Mouse (Mus musculus) liver, embryonic 15.5 days (tissue): ENCODE measurements at regions not wholly inside any gene's neighbourhood (a gene's known extent, or its start where the extent isn't known, plus 50 kb on each side); places are given as distances from the start of the nearest gene placed in this dataset.

ENCODE experiments used
- ATAC-seq: fragments of 200-750 bp; cut with Nextera tagmentation; 2 replicates; pipeline ENCODE4 v1.8.0; 2017; ENCODE audit warnings: moderate number of reproducible peaks, mild to moderate bottlenecking, moderate library complexity; ENCODE audit not compliant: insufficient read depth
- H3K27ac ChIP-seq: fragments of 300-500 bp; sonication (generic); replicated peaks from 2 replicates; pipeline ENCODE4 v1.5.1; 2015; ENCODE audit warnings: mild to moderate bottlenecking, inconsistent platforms
- H3K27me3 ChIP-seq: fragments of 300-500 bp; sonication (generic); 2 replicates; pipeline ENCODE4 v1.6.1; 2015; ENCODE audit warnings: mild to moderate bottlenecking, inconsistent platforms
- H3K36me3 ChIP-seq: fragments of 300-500 bp; sonication (generic); replicated peaks from 2 replicates; pipeline ENCODE4 v1.6.1; 2015; ENCODE audit warnings: moderate library complexity, mild to moderate bottlenecking, inconsistent platforms
- H3K4me1 ChIP-seq: fragments of 300-500 bp; sonication (generic); replicated peaks from 2 replicates; pipeline ENCODE4 v1.6.1; 2015; ENCODE audit warnings: inconsistent platforms
- H3K4me2 ChIP-seq: fragments of 300-500 bp; sonication (generic); 2 replicates; pipeline ENCODE4 v1.6.1; 2015; ENCODE audit warnings: moderate library complexity, mild to moderate bottlenecking, inconsistent platforms
- H3K4me3 ChIP-seq: fragments of 300-500 bp; sonication (generic); replicated peaks from 2 replicates; pipeline ENCODE4 v1.5.1; 2015; ENCODE audit warnings: mild to moderate bottlenecking, inconsistent platforms
- H3K9ac ChIP-seq: fragments of 300-500 bp; sonication (generic); 2 replicates; pipeline ENCODE4 v1.6.1; 2015; ENCODE audit warnings: moderate library complexity, mild to moderate bottlenecking, inconsistent platforms
- H3K9me3 ChIP-seq: fragments of 300-500 bp; sonication (generic); replicated peaks from 2 replicates; pipeline ENCODE4 v1.6.1; 2016; ENCODE audit warnings: inconsistent platforms
- WGBS: fragments of 180-500 bp; shearing (Covaris S2); methylation state at CpG from one replicate; pipeline ENCODE4 v1.1.7; 2015; ENCODE audit warnings: mixed read lengths; ENCODE audit not compliant: insufficient replicate concordance; 5-methylcytosine and 5-hydroxymethylcytosine counted together

DNA sequence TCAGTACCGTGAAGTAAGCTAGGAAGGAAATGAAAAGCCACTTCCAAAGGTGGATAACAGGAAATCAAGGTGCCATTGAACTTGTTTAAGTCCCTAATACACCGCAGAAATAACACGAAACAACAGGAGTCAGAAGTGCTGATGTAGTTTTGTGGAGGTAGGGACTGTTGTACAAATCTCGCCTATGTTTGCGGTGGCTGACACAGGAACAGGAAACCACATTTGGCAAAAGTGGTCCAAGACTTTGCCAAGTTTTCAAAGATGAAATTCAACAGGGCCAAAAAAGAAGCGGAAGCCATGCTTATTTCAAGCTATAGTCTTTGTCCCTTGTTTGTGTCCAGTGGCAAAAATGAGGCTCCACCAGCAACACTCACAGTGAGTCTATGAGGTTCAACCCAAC, 204.3 kb downstream of the Rpl36a-ps1 start:
- ATAC-seq, result no peak
- no peak overlapping the region for H3K27ac ChIP-seq
- H3K9me3 ChIP-seq, result no peaks in the 10 kb centered on the region
- no peak overlapping the region for H3K4me2 ChIP-seq
- no peaks in the 10 kb centered on the region for H3K4me1 ChIP-seq
- no peak overlapping the region for H3K4me3 ChIP-seq
- 42% methylated on average over 6 of the region's 6 CpGs for WGBS
- no peaks in the 10 kb centered on the region for H3K36me3 ChIP-seq
- no peak overlapping the region for H3K9ac ChIP-seq
- H3K27me3 ChIP-seq, result no peaks in the 10 kb centered on the region

- 73% methylated on average over 12 of the region's 12 CpGs for WGBS
These were observed 212.4 kb downstream of the Rpl36a-ps1 start for GRCm38 (mm10) chr14:98781711-98782110.

GRCm38 (mm10) chr14:98772080-98772479, 222.0 kb downstream of the Rpl36a-ps1 start:
- no peak for ATAC-seq
- Histone ChIP-seq H3K9ac (no peak overlapping the region), H3K4me1 (no peaks in the 10 kb centered on the region), H3K27me3 (no peaks in the 10 kb centered on the region), H3K4me2 (no peak overlapping the region), H3K9me3 (no peaks in the 10 kb centered on the region), H3K36me3 (no peaks in the 10 kb centered on the region), H3K27ac (no peak overlapping the region), H3K4me3 (no peak overlapping the region)
- WGBS, result 44% methylated on average over 4 of the region's 4 CpGs

More at GRCm38 (mm10) chr14:98781711-98782110, 212.4 kb downstream of the Rpl36a-ps1 start:
- no peaks in the 10 kb centered on the region for H3K36me3 ChIP-seq
- no peak overlapping the region for H3K9ac ChIP-seq
- no peak overlapping the region for H3K27ac ChIP-seq
- H3K9me3 ChIP-seq, result no peaks in the 10 kb centered on the region
- H3K4me2 ChIP-seq, result no peak overlapping the region
- ATAC-seq, result no peak
- no peaks in the 10 kb centered on the region for H3K4me1 ChIP-seq
- no peak overlapping the region for H3K4me3 ChIP-seq
- H3K27me3 ChIP-seq, result no peaks in the 10 kb centered on the region

DNA sequence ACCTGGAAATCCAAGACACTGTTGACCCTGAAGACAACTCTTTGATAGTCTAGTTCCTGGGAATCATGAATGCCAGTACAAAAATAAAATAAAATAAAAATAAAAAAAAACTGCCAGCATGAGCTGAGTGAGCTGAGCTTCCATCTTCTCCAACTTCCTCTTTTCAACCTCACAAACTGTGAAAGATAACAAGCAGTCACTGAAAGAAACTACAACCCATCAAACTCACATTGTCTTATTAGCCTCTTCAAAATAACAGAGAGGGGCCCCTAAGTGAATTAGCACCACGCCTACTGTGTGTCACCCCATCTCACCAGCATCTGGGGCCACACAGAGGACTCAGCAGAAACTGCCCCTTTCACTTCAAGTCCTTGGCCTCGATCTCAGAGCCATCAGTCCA, 225.3 kb downstream of the Rpl36a-ps1 start:
- no peak overlapping the region for H3K4me3 ChIP-seq
- H3K27me3 ChIP-seq, result no peaks in the 10 kb centered on the region
- no peaks in the 10 kb centered on the region for H3K9me3 ChIP-seq
- no peaks in the 10 kb centered on the region for H3K4me1 ChIP-seq
- H3K9ac ChIP-seq, result no peak overlapping the region
- H3K4me2 ChIP-seq, result no peak overlapping the region
- no peak overlapping the region for H3K27ac ChIP-seq
- no peaks in the 10 kb centered on the region for H3K36me3 ChIP-seq
- WGBS, result 37% methylated on average over 2 of the region's 2 CpGs
- no peak for ATAC-seq

GRCm38 (mm10) chr14:98767481-98767880, 226.6 kb downstream of the Rpl36a-ps1 start:
- 68% methylated on average over 7 of the region's 7 CpGs for WGBS
- Histone ChIP-seq H3K4me1 (no peaks in the 10 kb centered on the region), H3K9me3 (no peaks in the 10 kb centered on the region)

GRCm38 (mm10) chr14:98765358-98765757, 228.8 kb downstream of the Rpl36a-ps1 start:
- no peaks in the 10 kb centered on the region for H3K9me3 ChIP-seq
- no peak overlapping the region for H3K4me3 ChIP-seq
- no peak overlapping the region for H3K27ac ChIP-seq
- H3K36me3 ChIP-seq, result no peaks in the 10 kb centered on the region
- H3K9ac ChIP-seq, result no peak overlapping the region
- no peak for ATAC-seq
- no peaks in the 10 kb centered on the region for H3K27me3 ChIP-seq
- no peak overlapping the region for H3K4me2 ChIP-seq
- no peaks in the 10 kb centered on the region for H3K4me1 ChIP-seq

More at GRCm38 (mm10) chr14:98767481-98767880, 226.6 kb downstream of the Rpl36a-ps1 start:
- Histone ChIP-seq H3K36me3 (no peaks in the 10 kb centered on the region), H3K27ac (no peak overlapping the region), H3K9ac (no peak overlapping the region), H3K27me3 (no peaks in the 10 kb centered on the region), H3K4me2 (no peak overlapping the region), H3K4me3 (no peak overlapping the region)
- no peak for ATAC-seq

DNA sequence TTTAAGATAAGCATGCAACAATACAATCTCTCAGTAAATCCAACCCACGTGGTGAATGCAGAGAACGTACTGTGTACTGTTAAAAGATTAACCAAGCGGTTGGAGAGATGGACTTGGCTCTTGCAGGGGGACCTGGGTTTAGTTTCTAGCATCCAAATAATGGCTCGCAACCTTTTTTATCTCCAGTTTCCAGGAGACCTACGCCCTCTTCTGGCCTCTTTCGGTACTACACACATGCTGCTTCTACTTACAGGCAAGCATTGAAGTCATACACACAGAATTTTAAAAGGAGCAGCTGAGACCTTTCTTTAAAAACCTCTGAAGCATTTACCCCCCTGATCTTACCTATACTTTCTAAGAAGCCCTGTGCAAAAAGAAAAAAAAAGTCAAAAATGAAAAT, 243.4 kb downstream of the Rpl36a-ps1 start:
- no peaks in the 10 kb centered on the region for H3K36me3 ChIP-seq
- no peak overlapping the region for H3K4me2 ChIP-seq
- no peak overlapping the region for H3K27ac ChIP-seq
- 71% methylated on average over 6 of the region's 6 CpGs for WGBS
- no peak for ATAC-seq
- no peaks in the 10 kb centered on the region for H3K27me3 ChIP-seq
- H3K9me3 ChIP-seq, result no peaks in the 10 kb centered on the region
- H3K4me1 ChIP-seq, result no peaks in the 10 kb centered on the region
- no peak overlapping the region for H3K4me3 ChIP-seq
- no peak overlapping the region for H3K9ac ChIP-seq

DNA sequence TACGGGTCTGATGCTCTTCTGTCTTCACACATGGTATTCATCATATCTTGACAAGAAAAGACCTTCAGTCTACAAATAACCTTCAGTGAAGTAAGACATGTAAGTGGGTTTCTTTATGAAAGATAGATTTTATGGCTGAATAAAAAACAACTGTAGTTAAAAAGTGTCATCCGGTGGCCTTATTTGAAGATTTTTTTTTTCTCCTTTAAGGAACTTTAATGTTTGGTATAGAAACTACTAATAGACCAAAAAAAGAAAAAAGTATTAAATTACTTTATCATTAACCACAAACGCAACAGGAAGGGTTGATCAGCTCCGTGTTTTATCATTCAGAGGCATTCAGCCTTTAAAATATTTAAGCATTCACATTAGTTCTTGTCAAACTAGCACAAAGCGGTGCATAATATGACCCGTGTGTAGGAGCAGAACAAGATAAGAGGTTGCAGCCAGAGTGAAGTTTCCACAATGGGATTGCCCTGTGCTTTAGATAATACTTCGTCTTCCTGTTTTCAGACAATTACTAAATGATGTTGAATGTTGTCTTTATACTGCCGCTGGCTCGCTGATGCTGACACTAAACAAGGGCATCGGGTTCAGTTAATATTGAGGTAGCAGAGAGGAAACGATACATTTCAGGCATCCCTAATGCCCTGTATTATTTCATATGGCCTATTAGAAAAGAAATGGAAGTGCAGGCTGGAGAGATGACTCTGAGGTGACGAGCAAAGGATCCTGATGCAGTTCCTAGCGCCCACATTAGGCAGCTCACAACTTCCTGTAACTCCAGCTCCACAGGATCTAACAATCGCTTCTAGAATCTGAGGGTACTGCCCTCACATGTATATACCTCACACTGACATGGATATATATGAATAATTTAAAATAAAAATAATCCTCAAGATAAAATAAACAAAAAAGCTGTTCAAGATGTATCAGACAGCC, 244.8 kb downstream of the Rpl36a-ps1 start:
- no peak overlapping the region for H3K27ac ChIP-seq
- no peaks in the 10 kb centered on the region for H3K9me3 ChIP-seq
- peak; percentile 74 for ATAC-seq
- 33% methylated on average over 14 of the region's 14 CpGs for WGBS
- H3K9ac ChIP-seq, result no peak overlapping the region
- no peaks in the 10 kb centered on the region for H3K4me1 ChIP-seq
- peak overlapping the region; percentile 20 for H3K4me2 ChIP-seq
- H3K36me3 ChIP-seq, result no peaks in the 10 kb centered on the region
- no peaks in the 10 kb centered on the region for H3K27me3 ChIP-seq
- H3K4me3 ChIP-seq, result no peak overlapping the region

DNA sequence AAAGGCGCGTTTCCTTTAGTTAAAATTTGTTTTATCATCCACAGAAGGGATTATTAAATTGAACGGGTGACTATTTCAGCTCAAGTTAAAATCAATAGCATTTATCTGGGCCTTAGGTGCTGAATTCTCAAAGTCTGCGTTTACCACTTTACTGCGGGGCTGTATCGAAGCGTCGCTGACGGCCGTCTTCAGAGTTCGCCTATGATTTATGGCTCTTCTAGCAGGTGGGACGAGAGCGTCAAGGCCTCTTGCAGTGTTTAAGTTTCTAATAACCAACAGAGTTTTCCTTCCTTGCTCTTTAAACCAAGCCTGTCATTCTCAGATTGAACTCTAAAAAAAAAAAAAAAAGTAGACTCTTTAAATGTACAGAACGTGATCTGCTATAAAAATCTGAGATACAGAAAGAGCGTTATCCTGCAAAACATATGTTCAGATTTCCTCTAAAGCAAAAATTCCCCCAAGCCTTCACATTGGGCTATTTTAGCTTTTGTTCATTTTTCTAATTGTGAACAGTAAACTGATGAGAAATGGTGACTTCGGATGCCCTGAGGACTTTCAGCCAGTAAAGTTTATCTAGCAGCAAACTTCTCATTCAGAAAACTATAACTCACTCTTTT, 246.9 kb downstream of the Rpl36a-ps1 start:
- WGBS, result 74% methylated on average over 16 of the region's 16 CpGs
- no peaks in the 10 kb centered on the region for H3K4me1 ChIP-seq
- H3K4me2 ChIP-seq, result no peak overlapping the region
- no peak overlapping the region for H3K4me3 ChIP-seq
- no peak for ATAC-seq
- H3K27ac ChIP-seq, result no peak overlapping the region
- H3K27me3 ChIP-seq, result no peaks in the 10 kb centered on the region
- H3K36me3 ChIP-seq, result no peaks in the 10 kb centered on the region
- H3K9me3 ChIP-seq, result no peaks in the 10 kb centered on the region
- H3K9ac ChIP-seq, result no peak overlapping the region

- no peak overlapping the region for H3K27ac ChIP-seq
- WGBS, result 38% methylated on average over 3 of the region's 3 CpGs
- no peak overlapping the region for H3K9ac ChIP-seq
- no peaks in the 10 kb centered on the region for H3K9me3 ChIP-seq
- H3K4me3 ChIP-seq, result no peak overlapping the region
- 0 out of 2 replicates have a peak, but pooled peaks have one; percentile 25 for ATAC-seq
- no peaks in the 10 kb centered on the region for H3K27me3 ChIP-seq
- no peaks in the 10 kb centered on the region for H3K36me3 ChIP-seq
- H3K4me1 ChIP-seq, result no peaks in the 10 kb centered on the region
- H3K4me2 ChIP-seq, result no peak overlapping the region
These were observed 263.7 kb downstream of the Rpl36a-ps1 start for GRCm38 (mm10) chr14:98730375-98730774.

DNA sequence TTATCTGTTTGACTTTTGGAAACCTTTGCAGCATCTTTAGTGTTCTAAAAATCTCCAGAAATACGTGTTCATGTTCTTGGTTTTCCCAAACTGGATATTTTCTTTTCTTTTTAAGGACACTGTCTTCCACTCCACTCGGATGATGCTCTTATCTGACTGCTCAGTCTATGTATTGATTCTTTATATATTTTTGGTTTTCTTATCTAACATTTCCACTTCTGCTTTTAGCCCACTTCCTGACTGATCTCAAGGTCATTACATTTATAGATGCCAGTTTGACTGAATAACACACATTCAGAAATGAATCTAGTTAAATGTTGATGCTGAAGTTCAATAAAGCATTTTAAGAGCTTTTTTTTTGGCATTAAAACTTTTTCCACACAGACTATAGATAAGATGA, 265.3 kb downstream of the Rpl36a-ps1 start:
- ATAC-seq, result no peak
- Histone ChIP-seq H3K4me2 (no peak overlapping the region), H3K9me3 (no peaks in the 10 kb centered on the region), H3K9ac (no peak overlapping the region), H3K36me3 (no peaks in the 10 kb centered on the region), H3K4me3 (no peak overlapping the region), H3K27ac (no peak overlapping the region), H3K27me3 (no peaks in the 10 kb centered on the region), H3K4me1 (no peaks in the 10 kb centered on the region)
- 21% methylated on average over 2 of the region's 2 CpGs for WGBS
